Mouse (Mus musculus) hindbrain, postnatal 0 days (tissue): ENCODE data around the gene Nags. TPM values are rescaled to one million over a fixed set of nuclear protein-coding genes. Genes with fewer than 3 reads are reported as not detected.

Experiments used
- ATAC-seq: fragments of 200-750 bp; cut with Nextera tagmentation; 2 replicates; pipeline ENCODE4 v1.8.0; 2017; ENCODE audit warnings: mild to moderate bottlenecking, moderate TSS enrichment, moderate library complexity
- DNase-seq: peaks from one replicate; pipeline ENCODE4 v3.0.0-alpha.2; 2015; ENCODE audit warnings: low spot score
- H3K27ac ChIP-seq: fragments of 300-500 bp; sonication (generic); 2 replicates; pipeline ENCODE4 v1.5.1; 2014; ENCODE audit warnings: mild to moderate bottlenecking
- H3K27me3 ChIP-seq: fragments of 300-500 bp; sonication (generic); 2 replicates; pipeline ENCODE4 v1.6.1; 2014; ENCODE audit warnings: low read length, mixed read lengths; ENCODE audit not compliant: insufficient read depth
- H3K36me3 ChIP-seq: fragments of 300-500 bp; sonication (generic); 2 replicates; pipeline ENCODE4 v1.6.1; 2014; ENCODE audit warnings: low read length, mixed read lengths; ENCODE audit not compliant: insufficient read depth
- H3K4me1 ChIP-seq: fragments of 300-500 bp; sonication (generic); 2 replicates; pipeline ENCODE4 v1.6.1; 2014; ENCODE audit warnings: antibody characterized with exemption, low read length, mixed read lengths; ENCODE audit not compliant: insufficient read depth
- H3K4me2 ChIP-seq: fragments of 300-500 bp; sonication (generic); 2 replicates; pipeline ENCODE4 v1.6.1; 2014; ENCODE audit warnings: low read depth, mild to moderate bottlenecking, low read length, moderate library complexity, mixed read lengths
- H3K4me3 ChIP-seq: fragments of 300-500 bp; sonication (generic); 2 replicates; pipeline ENCODE4 v1.5.1; 2014; ENCODE audit warnings: low read length
- H3K9ac ChIP-seq: fragments of 300-500 bp; sonication (generic); replicated peaks from 2 replicates; pipeline ENCODE4 v1.6.1; 2014; ENCODE audit warnings: mild to moderate bottlenecking, low read length, moderate library complexity, mixed read lengths
- H3K9me3 ChIP-seq: fragments of 300-500 bp; sonication (generic); 2 replicates; pipeline ENCODE4 v1.6.1; 2016; ENCODE audit warnings: low read length, mixed read lengths
- CTCF ChIP-seq: IDR thresholded peaks from 2 replicates; pipeline ENCODE4 v1.5.1; 2016; ENCODE audit warnings: antibody characterized with exemption, control low read depth, low read depth
- WGBS: fragments of 180-500 bp; shearing (Covaris S2); extraction: QIAGEN DNeasy Blood & Tissue Kit; methylation state at CpG from one replicate; pipeline ENCODE4 v1.1.7; 2014; 5-methylcytosine and 5-hydroxymethylcytosine counted together
- polyA plus RNA-seq: library from polyadenylated mRNA; unstranded; fragments of >200 nt; fragmentation: Nextera tagmentation; extraction: Ambion mirVana; gene quantifications from 2 replicates; pipeline ENCODE4 v1.2.1, GENCODE M21; 2015
- total RNA-seq: library from RNA; depleted of rRNA; stranded (reverse); fragments of >200 nt; gene quantifications from 2 replicates; pipeline ENCODE4 v1.2.3, GENCODE M21; 2014; rRNA removed

Gene Nags
- total and polyA plus RNA-seq, 2 experiments from 2014 or later, result 0.09 TPM; not detected in 1

- Histone ChIP-seq H3K4me1 (peaks cover 4% of the 10 kb centered on the region; the same call in 1 of the 2 replicates), H3K4me2 (peak within 1 kb of the TSS; percentile 84), H3K27ac (peak within 1 kb of the TSS; percentile 71), H3K9ac (peak within 1 kb of the TSS; percentile 53), H3K27me3 (no peaks in the 10 kb centered on the region), H3K4me3 (peak within 1 kb of the TSS; percentile 49), H3K36me3 (0 out of 2 replicates have a peak, but pooled peaks cover 11% of the 10 kb centered on the region), H3K9me3 (no peaks in the 10 kb centered on the region)
- WGBS, result 2% methylated on average over 50 of the region's 50 CpGs
- TF ChIP-seq CTCF, result peak; percentile 7; the same call in 1 of the 2 replicates
- DNase-seq (peak; percentile 96), ATAC-seq (peak; percentile 87)
These were observed 44.4 kb downstream of the Nags start, which contains the start of gene G6pc3 for GRCm38 (mm10) chr11:102189461-102190436. Gene G6pc3 (plus strand): TSS chr11:102189620.

GRCm38 (mm10) chr11:102190848-102191247 lies 45.5 kb downstream of the Nags start:
- Histone ChIP-seq H3K4me3 (no peak overlapping the region), H3K9me3 (no peaks in the 10 kb centered on the region), H3K27ac (no peak overlapping the region), H3K27me3 (no peaks in the 10 kb centered on the region), H3K9ac (no peak overlapping the region), H3K36me3 (peaks cover 20% of the 10 kb centered on the region), H3K4me1 (peaks cover 4% of the 10 kb centered on the region; the same call in 1 of the 2 replicates), H3K4me2 (peak overlapping the region; percentile 84)
- WGBS, result 62% methylated on average over 4 of the region's 4 CpGs
- no peak for TF ChIP-seq CTCF
- no peak for DNase-seq
- no peak for ATAC-seq

- H3K9me3 ChIP-seq, result no peaks in the 10 kb centered on the region
- 85% methylated on average over 9 of the region's 9 CpGs for WGBS
- no peak for DNase-seq
These were observed 48.5 kb downstream of the Nags start for GRCm38 (mm10) chr11:102193657-102194440.

GRCm38 (mm10) chr11:102196018-102196797 lies 50.9 kb downstream of the Nags start:
- ATAC-seq, result no peak
- 85% methylated on average over 21 of the region's 21 CpGs for WGBS
- Histone ChIP-seq H3K4me3 (no peak overlapping the region), H3K36me3 (peaks cover 68% of the 10 kb centered on the region), H3K27me3 (no peaks in the 10 kb centered on the region), H3K4me1 (no peaks in the 10 kb centered on the region), H3K9me3 (no peaks in the 10 kb centered on the region), H3K27ac (no peak overlapping the region), H3K9ac (no peak overlapping the region), H3K4me2 (no peak overlapping the region)
- TF ChIP-seq CTCF, result no peak
- no peak for DNase-seq

More at GRCm38 (mm10) chr11:102193657-102194440, 48.5 kb downstream of the Nags start:
- H3K27me3 ChIP-seq, result no peaks in the 10 kb centered on the region
- no peak overlapping the region for H3K4me3 ChIP-seq
- peaks cover 4% of the 10 kb centered on the region; the same call in 1 of the 2 replicates for H3K4me1 ChIP-seq
- peaks cover 46% of the 10 kb centered on the region for H3K36me3 ChIP-seq
- no peak overlapping the region for H3K4me2 ChIP-seq
- TF ChIP-seq CTCF, result no peak
- H3K9ac ChIP-seq, result no peak overlapping the region
- no peak overlapping the region for H3K27ac ChIP-seq
- ATAC-seq, result no peak

- Histone ChIP-seq H3K27ac (no peak overlapping the region), H3K27me3 (no peaks in the 10 kb centered on the region), H3K9me3 (no peaks in the 10 kb centered on the region), H3K9ac (no peak overlapping the region), H3K36me3 (peaks cover 65% of the 10 kb centered on the region), H3K4me1 (no peaks in the 10 kb centered on the region), H3K4me2 (no peak overlapping the region), H3K4me3 (no peak overlapping the region)
- peak; percentile 12; the same call in 1 of the 2 replicates for TF ChIP-seq CTCF
- DNase-seq (no peak), ATAC-seq (no peak)
- 75% methylated on average over 5 of the region's 6 CpGs for WGBS
These were observed 52.9 kb downstream of the Nags start for GRCm38 (mm10) chr11:102198245-102198644.

Other genes starting within 250 kb of the Nags start
- gene Sost, start 178.5 kb upstream of the Nags start, total RNA-seq, result 0.22 TPM in 1 of 2 replicates, not detected in the other
- gene Sost, start 178.5 kb upstream of the Nags start, polyA plus RNA-seq, result 0.14 and 0.16 TPM in 2 replicates
- not detected in 2 replicates for gene Cfap97d1, start 161.2 kb upstream of the Nags start, total RNA-seq
- gene Cfap97d1, start 161.2 kb upstream of the Nags start, polyA plus RNA-seq, result not detected in 2 replicates
- 52.0 and 80.7 TPM in 2 replicates for gene Dusp3, start 158.5 kb upstream of the Nags start, total RNA-seq
- gene Dusp3, start 158.5 kb upstream of the Nags start, polyA plus RNA-seq, result 44.7 and 45.2 TPM in 2 replicates
- 73.5 and 81.3 TPM in 2 replicates for gene Mpp3, start 117.1 kb upstream of the Nags start, total RNA-seq
- gene Mpp3, start 117.1 kb upstream of the Nags start, polyA plus RNA-seq, result 53.8 and 54.1 TPM in 2 replicates
- gene Cd300lg, start 104.0 kb upstream of the Nags start, total RNA-seq, result 0.05 and 0.29 TPM in 2 replicates
- 0.19 and 0.40 TPM in 2 replicates for gene Cd300lg, start 104.0 kb upstream of the Nags start, polyA plus RNA-seq
- gene Mpp2, start 57.0 kb upstream of the Nags start, total RNA-seq, result 49.0 and 49.9 TPM in 2 replicates
- gene Mpp2, start 57.0 kb upstream of the Nags start, polyA plus RNA-seq, result 25.5 and 26.0 TPM in 2 replicates
- gene Ppy, start 44.2 kb upstream of the Nags start, total RNA-seq, result not detected in 2 replicates
- gene Ppy, start 44.2 kb upstream of the Nags start, polyA plus RNA-seq, result not detected in 2 replicates
- gene Pyy, start 37.7 kb upstream of the Nags start, total RNA-seq, result 25.8 and 42.9 TPM in 2 replicates
- 5.7 and 9.5 TPM in 2 replicates for gene Pyy, start 37.7 kb upstream of the Nags start, polyA plus RNA-seq
- 37.4 and 45.4 TPM in 2 replicates for gene Tmem101, start 10.9 kb downstream of the Nags start, total RNA-seq
- gene Tmem101, start 10.9 kb downstream of the Nags start, polyA plus RNA-seq, result 40.6 and 42.5 TPM in 2 replicates
- gene Lsm12, start 39.8 kb downstream of the Nags start, total RNA-seq, result 65.7 and 167 TPM in 2 replicates
- gene Lsm12, start 39.8 kb downstream of the Nags start, polyA plus RNA-seq, result 147 and 153 TPM in 2 replicates
- 67.5 and 70.1 TPM in 2 replicates for gene G6pc3, start 44.1 kb downstream of the Nags start, total RNA-seq
- 43.8 and 46.2 TPM in 2 replicates for gene G6pc3, start 44.1 kb downstream of the Nags start, polyA plus RNA-seq
- gene Hdac5, start 84.7 kb downstream of the Nags start, total RNA-seq, result 212 and 350 TPM in 2 replicates
- 61.2 and 61.9 TPM in 2 replicates for gene Hdac5, start 84.7 kb downstream of the Nags start, polyA plus RNA-seq
- gene BC030867, start 103.4 kb downstream of the Nags start, total RNA-seq, result 2.3 and 2.4 TPM in 2 replicates
- 2.1 and 2.3 TPM in 2 replicates for gene BC030867, start 103.4 kb downstream of the Nags start, polyA plus RNA-seq
- 2.2 and 2.6 TPM in 2 replicates for gene Asb16, start 123.2 kb downstream of the Nags start, total RNA-seq
- gene Asb16, start 123.2 kb downstream of the Nags start, polyA plus RNA-seq, result 0.29 and 0.41 TPM in 2 replicates
- gene Tmub2, start 139.4 kb downstream of the Nags start, total RNA-seq, result 81.8 and 92.7 TPM in 2 replicates
- gene Tmub2, start 139.4 kb downstream of the Nags start, polyA plus RNA-seq, result 71.0 and 72.2 TPM in 2 replicates
- 146 and 149 TPM in 2 replicates for gene Atxn7l3, start 151.1 kb downstream of the Nags start, total RNA-seq
- 22.8 and 23.7 TPM in 2 replicates for gene Atxn7l3, start 151.1 kb downstream of the Nags start, polyA plus RNA-seq
- 53.7 and 63.7 TPM in 2 replicates for gene Ubtf, start 174.2 kb downstream of the Nags start, total RNA-seq
- 74.6 and 76.1 TPM in 2 replicates for gene Ubtf, start 174.2 kb downstream of the Nags start, polyA plus RNA-seq
- gene Slc4a1, start 220.7 kb downstream of the Nags start, total RNA-seq, result 0.22 and 0.84 TPM in 2 replicates
- gene Slc4a1, start 220.7 kb downstream of the Nags start, polyA plus RNA-seq, result 0.48 and 0.54 TPM in 2 replicates
- 310 and 349 TPM in 2 replicates for gene Rundc3a, start 247.9 kb downstream of the Nags start, total RNA-seq
- gene Rundc3a, start 247.9 kb downstream of the Nags start, polyA plus RNA-seq, result 114 and 125 TPM in 2 replicates